Mouse (Mus musculus) layer of hippocampus, adult 8-10 months (tissue): Measurements from ENCODE around the gene Flna. TPM values are rescaled to one million over a fixed set of nuclear protein-coding genes. Genes with fewer than 3 reads are reported as not detected.
"Not testable (repeated sequence)": the region's sequence is repeated elsewhere in the genome, so short reads cannot be mapped to it uniquely, and the experiment has no call there.

Experiments
- DNase-seq, 2 experiments: peaks; one replicate each; pipeline ENCODE4 v3.0.0; 2022; ENCODE audit warnings: low spot score in 2 of 2
- microRNA-seq, 2 experiments: library from miRNA; unstranded; fragments of <30 nt; microRNA quantifications; one replicate each; pipeline ENCODE4 v1.2.0; 2022
- total RNA-seq, 4 experiments: library from RNA; stranded (reverse); gene quantifications; 2 replicates each; pipeline ENCODE4 v1.2.4; 2022

Gene Flna
- total RNA-seq, 4 experiments from 2014 or later = 70.1 to 101 (median 86.8) TPM

- DNase-seq = peak in 1 of 2 experiments; percentile 5
These were observed 2.9 kb downstream of the Flna start for GRCm38 (mm10) chrX:74246693-74247092.

- peak; percentile 83 to 87 for DNase-seq
These were observed 3.4 kb downstream of the Flna start for GRCm38 (mm10) chrX:74246213-74246681.

- peak; percentile 51 to 52 for DNase-seq
These were observed 3.9 kb downstream of the Flna start for GRCm38 (mm10) chrX:74245687-74246086.

- no peak for DNase-seq
These were observed 4.5 kb downstream of the Flna start for GRCm38 (mm10) chrX:74245107-74245506.

GRCm38 (mm10) chrX:74244614-74245083 lies 5.0 kb downstream of the Flna start:
- DNase-seq = no peak

- DNase-seq = no peak
These were observed 5.8 kb downstream of the Flna start for GRCm38 (mm10) chrX:74243807-74244206.

- DNase-seq = no peak
These were observed 6.2 kb downstream of the Flna start for GRCm38 (mm10) chrX:74243396-74243795.

GRCm38 (mm10) chrX:74240332-74240731 lies 9.3 kb downstream of the Flna start:
- no peak for DNase-seq

GRCm38 (mm10) chrX:74233196-74233595 lies 16.4 kb downstream of the Flna start:
- DNase-seq = no peak

GRCm38 (mm10) chrX:74230038-74230437 lies 19.6 kb downstream of the Flna start:
- DNase-seq = no peak

- not testable (repeated sequence) for DNase-seq
These were observed 29.5 kb downstream of the Flna start for GRCm38 (mm10) chrX:74220099-74220498.

- no peak for DNase-seq
These were observed 30.2 kb downstream of the Flna start for GRCm38 (mm10) chrX:74219449-74219848.

- DNase-seq = no peak
These were observed 31.1 kb downstream of the Flna start for GRCm38 (mm10) chrX:74218496-74218895.

- no peak for DNase-seq
These were observed 46.1 kb downstream of the Flna start for GRCm38 (mm10) chrX:74203556-74203955.

GRCm38 (mm10) chrX:74176959-74177358 lies 72.7 kb downstream of the Flna start, which contains the start of gene Tktl1:
Gene Tktl1, plus strand, starts transcription at chrX:74177259.
- no peak for DNase-seq

Small RNAs within 50 kb of the gene (microRNA-seq; reads per million reads assigned to microRNA genes)
- gene Mir7091 = 0 reads per million in 2 experiments

Other genes with a start within 250 kb of the Flna start
- 10 to 100 TPM; 49.9 to 75.1 (median 63.7) TPM for gene Irak1, start 225.9 kb downstream of the Flna start, total RNA-seq
- gene Opn1mw, start 122.4 kb downstream of the Flna start, total RNA-seq = under 1 TPM in 2 of 4 experiments, not detected in 2; 0.45 to 0.83 TPM
- gene Mecp2, start 114.5 kb downstream of the Flna start, total RNA-seq = 10 to 100 TPM; 85.8 to 96.1 (median 91.7) TPM
- gene Tex28, start 82.0 kb downstream of the Flna start, total RNA-seq = not detected
- under 1 TPM in 2 of 4 experiments, not detected in 2; 0.20 to 0.24 TPM for gene Tktl1, start 72.6 kb downstream of the Flna start, total RNA-seq
- gene Emd, start 4.9 kb upstream of the Flna start, total RNA-seq = 10 to 100 TPM; 33.0 to 42.3 (median 35.6) TPM
- gene Rpl10, start 21.0 kb upstream of the Flna start, total RNA-seq = 100 to 1,000 TPM; 106 to 243 (median 166) TPM
- 10 to 100 TPM; 64.2 to 86.3 (median 75.9) TPM for gene Taz, start 32.1 kb upstream of the Flna start, total RNA-seq
- 1 to 10 TPM; 2.9 to 7.3 (median 5.2) TPM for gene Dnase1l1, start 32.5 kb upstream of the Flna start, total RNA-seq
- 100 to 1,000 TPM; 325 to 354 (median 338) TPM for gene Atp6ap1, start 47.3 kb upstream of the Flna start, total RNA-seq
- 100 to 1,000 TPM; 637 to 728 (median 671) TPM for gene Gdi1, start 55.2 kb upstream of the Flna start, total RNA-seq
- 10 to 100 TPM; 28.7 to 39.4 (median 30.9) TPM for gene Fam50a, start 63.2 kb upstream of the Flna start, total RNA-seq
- 10 to 100 TPM; 30.0 to 38.9 (median 33.1) TPM for gene Plxna3, start 79.2 kb upstream of the Flna start, total RNA-seq
- gene Lage3, start 103.8 kb upstream of the Flna start, total RNA-seq = 10 to 100 TPM; 23.8 to 28.8 (median 26.8) TPM
- 10 to 100 TPM; 53.8 to 75.5 (median 62.2) TPM for gene Ubl4a, start 123.4 kb upstream of the Flna start, total RNA-seq
- 1 to 10 TPM; 2.6 to 3.4 (median 2.9) TPM for gene Slc10a3, start 123.5 kb upstream of the Flna start, total RNA-seq
- gene Fam3a, start 143.5 kb upstream of the Flna start, total RNA-seq = 10 to 100 TPM; 18.1 to 27.3 (median 21.7) TPM
- 10 to 100 TPM; 46.2 to 56.7 (median 50.2) TPM for gene Ikbkg, start 143.5 kb upstream of the Flna start, total RNA-seq
- gene G6pdx, start 179.4 kb upstream of the Flna start, total RNA-seq = 10 to 100 TPM; 28.2 to 36.7 (median 30.9) TPM
- gene Gm6880, start 231.6 kb upstream of the Flna start, total RNA-seq = not detected